Mouse (Mus musculus) G1E (cell line): ENCODE data around the gene Tro. TPM values are rescaled to one million over a fixed set of nuclear protein-coding genes. Genes with fewer than 3 reads are reported as not detected.

Source experiments
- ATAC-seq: 2 replicates; pipeline ENCODE4 v1.8.0; 2016; ENCODE audit warnings: mild to moderate bottlenecking; ENCODE audit not compliant: insufficient number of reproducible peaks, poor library complexity, low FRiP score, severe bottlenecking; ENCODE audit errors: extremely low read depth
- DNase-seq: peaks from one replicate; pipeline ENCODE4 v3.0.0; 2012; ENCODE audit warnings: low spot score
- H3K27me3 ChIP-seq: 2 replicates; pipeline ENCODE4 v1.6.1; 2012; ENCODE audit warnings: mild to moderate bottlenecking, low read length, inconsistent platforms; ENCODE audit not compliant: insufficient read depth
- H3K36me3 ChIP-seq: replicated peaks from 2 replicates; pipeline ENCODE3; 2012; ENCODE audit warnings: mild to moderate bottlenecking, inconsistent platforms
- H3K4me1 ChIP-seq: 2 replicates; pipeline ENCODE4 v1.6.1; 2012; ENCODE audit warnings: low read depth, low read length, inconsistent platforms, mixed read lengths; ENCODE audit not compliant: insufficient read depth
- H3K4me3 ChIP-seq: 2 replicates; pipeline ENCODE4 v1.5.1; 2012; ENCODE audit warnings: low read depth, mild to moderate bottlenecking, inconsistent platforms, low read length, moderate library complexity, mixed read lengths
- H3K9me3 ChIP-seq: replicated peaks from 2 replicates; pipeline ENCODE4 v1.6.1; 2012; ENCODE audit warnings: inconsistent platforms
- CTCF ChIP-seq: IDR thresholded peaks from 2 replicates; pipeline ENCODE4 v1.5.1; 2012; ENCODE audit warnings: low read depth, low read length, inconsistent platforms, mixed read lengths
- GATA1 ChIP-seq: IDR thresholded peaks from 2 replicates; pipeline ENCODE4 v1.6.1; 2012; ENCODE audit warnings: borderline replicate concordance, low read length, inconsistent platforms, mixed read lengths
- GATA2 ChIP-seq: IDR thresholded peaks from 2 replicates; pipeline ENCODE4 v1.6.1; 2012; ENCODE audit warnings: low read depth, low read length, inconsistent platforms, borderline replicate concordance
- POLR2AphosphoS5 ChIP-seq: IDR thresholded peaks from 2 replicates; pipeline ENCODE4 v1.6.1; 2012; ENCODE audit warnings: low read depth, low read length, inconsistent platforms; ENCODE audit not compliant: insufficient replicate concordance
- TAL1 ChIP-seq: conservative IDR thresholded peaks from 2 replicates; pipeline ENCODE4 v1.6.1; 2012; ENCODE audit warnings: low read depth, low read length, inconsistent platforms, mixed read lengths
- polyA plus RNA-seq: library from polyadenylated mRNA; stranded (reverse); fragments of >175 nt; gene quantifications from 2 replicates; pipeline ENCODE4 v1.2.3, GENCODE M21; 2012
- total RNA-seq, 2 experiments: library from RNA; stranded (forward) in 1 of 2; stranded (reverse) in 1 of 2; fragments of 200-1000 nt in 1 of 2; fragments of >200 nt in 1 of 2; fragmentation: Nextera tagmentation in 1 of 2; gene quantifications; 2 replicates each; pipeline ENCODE4 v1.2.3; 2014 to 2017

The Tro gene
- total RNA-seq (2014; fragmentation: Nextera tagmentation) = not detected in 2 replicates
- 0.05 TPM in 1 of 2 replicates, not detected in the other for total RNA-seq (2017)
- not detected in 2 replicates for polyA plus RNA-seq

DNA sequence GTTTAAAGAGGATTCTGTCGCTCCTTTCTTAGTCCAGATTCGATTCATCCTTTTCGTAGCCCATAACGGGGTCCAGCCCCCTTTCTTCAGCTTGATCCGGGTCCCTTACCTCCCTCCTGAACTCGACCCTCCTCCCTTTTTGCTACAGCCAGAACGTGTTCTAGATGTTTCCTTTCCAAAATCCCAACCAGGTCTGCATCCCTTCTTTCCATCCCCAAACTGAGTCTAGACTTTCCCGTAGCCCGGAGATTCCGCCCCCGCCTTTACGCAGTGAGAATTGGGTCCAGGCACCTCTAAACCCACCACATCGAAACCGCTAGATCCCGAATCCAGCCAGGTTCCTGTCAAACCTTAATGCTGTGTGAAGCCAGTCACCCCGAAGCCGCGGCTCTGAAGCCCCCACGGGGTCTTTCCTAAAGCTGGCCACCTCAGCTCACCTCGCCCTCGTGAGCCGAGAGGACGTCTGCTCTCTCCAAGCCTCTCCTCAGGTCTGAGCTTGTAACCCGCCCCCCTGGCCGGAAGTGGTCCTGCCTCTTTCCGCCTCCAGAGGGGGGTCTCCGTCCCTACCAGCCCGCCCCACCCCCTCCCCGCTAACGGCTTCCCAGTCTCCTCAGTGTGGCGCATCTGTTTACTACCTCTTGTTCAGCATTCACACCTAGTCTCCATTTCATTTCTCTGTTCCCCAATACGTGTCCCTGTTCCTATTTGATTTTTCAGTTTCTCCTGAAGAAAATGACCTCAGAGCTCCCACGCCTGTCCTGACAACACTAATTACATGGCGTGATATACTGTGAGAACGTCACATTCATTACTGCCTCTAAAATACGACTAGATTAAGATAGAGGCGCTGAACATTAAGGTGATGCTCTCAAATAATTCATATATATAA is at the start of gene Tro:
Gene Tro, minus strand, starts transcription at position 676 of the 889 bp plus-strand sequence.
- TF ChIP-seq GATA1 (no peak), CTCF (no peak), GATA2 (no peak), POLR2AphosphoS5 (no peak), TAL1 (no peak)
- H3K9me3 ChIP-seq = no peaks in the 10 kb centered on the region
- DNase-seq (no peak), ATAC-seq (no peak)
- H3K27me3 ChIP-seq = peaks cover 26% of the 10 kb centered on the region
- H3K4me3 ChIP-seq = no peak within 1 kb of the TSS
- H3K4me1 ChIP-seq = no peaks in the 10 kb centered on the region
- H3K36me3 ChIP-seq = no peaks in the 10 kb centered on the region

DNA sequence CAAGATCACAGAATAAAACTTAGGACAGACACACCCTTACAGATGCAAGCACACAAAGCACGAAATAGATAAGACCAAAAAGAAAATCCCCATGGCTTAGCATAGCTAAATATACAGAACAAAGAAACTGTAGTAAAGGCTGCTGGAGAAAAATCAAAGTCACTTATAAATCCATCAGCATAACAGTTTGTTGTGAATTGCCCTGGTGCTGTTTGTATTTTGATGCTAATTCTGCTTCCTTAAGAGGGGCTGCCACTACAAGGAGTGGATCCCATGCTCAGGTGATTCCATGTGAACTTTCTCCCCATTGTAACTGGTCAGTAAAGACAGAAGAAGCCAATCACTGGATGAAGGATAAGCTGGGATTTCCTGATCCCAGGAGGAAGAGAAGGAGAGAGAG is 20.1 kb upstream of the Tro start:
- ATAC-seq (no peak), DNase-seq (no peak)
- Histone ChIP-seq H3K4me1 (no peaks in the 10 kb centered on the region), H3K27me3 (no peaks in the 10 kb centered on the region), H3K36me3 (no peaks in the 10 kb centered on the region), H3K4me3 (no peak overlapping the region), H3K9me3 (no peaks in the 10 kb centered on the region)
- no peak for TF ChIP-seq POLR2AphosphoS5
- no peak for TF ChIP-seq CTCF
- TF ChIP-seq GATA1 = no peak
- no peak for TF ChIP-seq GATA2
- TF ChIP-seq TAL1 = no peak

DNA sequence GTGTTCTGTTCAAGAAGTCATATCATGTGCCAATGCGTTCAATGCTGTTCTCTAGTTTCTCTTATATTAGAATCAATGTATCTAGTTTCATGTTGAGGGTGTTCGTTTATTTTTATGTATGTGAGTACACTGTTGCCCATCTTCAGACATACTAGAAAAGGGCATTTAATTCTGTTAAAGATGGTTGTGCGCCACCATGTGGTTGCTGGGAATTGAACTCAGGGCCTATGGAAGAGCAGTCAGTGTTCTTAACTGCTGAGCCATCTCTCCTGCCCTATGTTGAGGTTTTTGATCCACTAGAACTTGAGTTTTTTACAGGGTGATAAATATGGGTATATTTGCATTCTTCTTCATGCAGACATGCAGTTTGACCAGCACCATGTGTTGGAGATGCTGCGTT is 5.4 kb upstream of the Tro start:
- ATAC-seq = no peak
- H3K36me3 ChIP-seq = no peaks in the 10 kb centered on the region
- no peaks in the 10 kb centered on the region for H3K9me3 ChIP-seq
- no peak overlapping the region for H3K4me3 ChIP-seq
- H3K27me3 ChIP-seq = peaks cover 4% of the 10 kb centered on the region; the same call in 1 of the 2 replicates
- DNase-seq = no peak
- H3K4me1 ChIP-seq = no peaks in the 10 kb centered on the region
- no peak for TF ChIP-seq POLR2AphosphoS5
- TF ChIP-seq CTCF = no peak
- TF ChIP-seq GATA2 = no peak
- TF ChIP-seq TAL1 = no peak
- TF ChIP-seq GATA1 = no peak

DNA sequence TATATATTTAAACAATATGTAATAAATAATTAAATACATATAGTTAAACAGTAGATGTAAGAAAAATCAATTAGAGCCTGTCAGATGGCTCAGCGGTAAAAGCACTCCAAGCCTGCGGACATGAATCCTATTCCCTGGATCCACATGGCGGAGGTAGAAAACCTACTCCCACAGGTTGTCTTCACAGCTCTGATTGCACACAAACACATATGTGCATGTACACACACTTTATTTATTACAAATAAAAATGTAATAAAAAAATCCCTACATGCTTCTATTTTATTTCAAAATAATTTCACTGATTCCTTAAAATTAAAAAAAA is 375 bp upstream of the Tro start:
- Histone ChIP-seq H3K4me1 (no peaks in the 10 kb centered on the region), H3K9me3 (no peaks in the 10 kb centered on the region), H3K36me3 (no peaks in the 10 kb centered on the region), H3K27me3 (peaks cover 22% of the 10 kb centered on the region), H3K4me3 (no peak overlapping the region)
- ATAC-seq (no peak), DNase-seq (no peak)
- TF ChIP-seq CTCF (no peak), GATA1 (no peak), GATA2 (no peak), POLR2AphosphoS5 (no peak), TAL1 (no peak)

DNA sequence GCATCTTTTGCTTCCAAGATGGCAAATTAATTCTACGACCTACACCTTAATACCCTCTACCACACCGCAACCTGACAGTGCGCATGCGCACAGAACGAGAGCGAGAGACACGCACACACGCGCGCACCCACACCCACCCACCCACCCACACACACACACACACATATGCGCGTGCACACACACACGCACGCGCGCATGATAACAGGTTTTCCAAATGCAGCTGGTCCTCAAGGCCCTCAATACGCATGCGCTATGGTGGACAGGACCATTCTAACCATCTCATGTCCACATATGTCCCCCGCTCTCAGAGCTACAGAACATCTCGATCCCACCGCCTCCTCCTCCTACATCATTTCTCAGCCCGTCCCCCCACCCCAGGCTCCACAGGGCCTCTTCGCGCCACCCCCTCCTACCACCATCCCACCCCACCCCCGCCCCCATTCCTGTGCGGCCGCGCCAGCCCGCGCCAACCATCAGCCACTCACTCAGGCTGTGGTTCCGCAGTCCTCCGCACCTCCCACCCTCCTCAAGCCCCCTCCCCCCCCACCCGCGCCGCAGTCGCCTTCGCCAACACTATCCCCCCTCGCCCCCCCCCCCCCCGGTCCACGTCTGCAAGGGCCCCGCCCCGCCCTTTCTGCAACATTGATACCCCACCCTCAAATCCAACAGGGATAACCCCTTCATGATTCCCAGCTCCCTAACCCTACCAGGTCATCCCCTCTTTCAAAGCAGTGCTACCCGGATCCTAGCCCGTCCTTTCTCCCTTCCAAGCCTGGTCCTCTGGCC is 1.1 kb downstream of the Tro start:
- no peaks in the 10 kb centered on the region for H3K4me1 ChIP-seq
- DNase-seq (no peak), ATAC-seq (no peak)
- no peak overlapping the region for H3K4me3 ChIP-seq
- H3K36me3 ChIP-seq = no peaks in the 10 kb centered on the region
- H3K27me3 ChIP-seq = peaks cover 28% of the 10 kb centered on the region
- no peak for TF ChIP-seq GATA1
- no peak for TF ChIP-seq POLR2AphosphoS5
- no peak for TF ChIP-seq TAL1
- no peak for TF ChIP-seq GATA2
- TF ChIP-seq CTCF = no peak
- no peaks in the 10 kb centered on the region for H3K9me3 ChIP-seq

DNA sequence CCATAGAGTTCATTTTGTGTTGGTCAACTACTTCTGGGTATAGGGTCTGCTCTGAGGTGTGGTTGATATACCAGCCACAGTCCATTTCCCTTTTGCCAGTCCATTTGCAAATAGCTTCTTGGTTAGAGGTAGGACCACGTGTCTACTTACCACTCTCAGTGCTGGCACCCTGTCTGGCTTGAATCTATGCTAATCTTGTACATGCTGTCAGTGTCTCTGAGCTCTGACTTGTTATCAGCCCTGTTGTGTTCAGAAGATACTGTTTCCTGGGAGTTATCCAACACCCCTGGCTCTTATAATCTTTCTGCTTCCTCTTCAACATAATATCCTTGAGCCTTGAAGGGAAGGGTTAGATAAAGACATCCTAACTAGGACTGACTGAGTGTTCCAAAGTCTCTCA is 21.0 kb downstream of the Tro start:
- Histone ChIP-seq H3K27me3 (no peaks in the 10 kb centered on the region), H3K4me1 (0 out of 2 replicates have a peak, but pooled peaks cover 2% of the 10 kb centered on the region), H3K36me3 (no peaks in the 10 kb centered on the region), H3K4me3 (no peak overlapping the region), H3K9me3 (no peaks in the 10 kb centered on the region)
- TF ChIP-seq GATA2 (no peak), CTCF (no peak), POLR2AphosphoS5 (no peak), GATA1 (no peak), TAL1 (no peak)
- no peak for ATAC-seq
- no peak for DNase-seq
